Mouse (Mus musculus): ENCODE measurements around the gene Chil6. TPM values are rescaled to one million over a fixed set of nuclear protein-coding genes. Genes with fewer than 3 reads are reported as not detected.
A peak's percentile ranks its signal among the peaks of the same experiment; 100 is the strongest.

Gene Chil6
- 0.40 and 1.1 TPM in 2 replicates for polyA plus RNA-seq (2015; fragmentation: Nextera tagmentation; extraction: Ambion mirVana)

GRCm38 (mm10) chr3:106406082-106406481 is at the start of gene Chil6:
Chil6 (minus strand) TSS chr3:106406182.
- ATAC-seq: no peak
- no peak within 1 kb of the TSS for H3K9ac ChIP-seq (ENCODE audit: low read depth, low read length)
- no peaks in the 10 kb centered on the region for H3K4me1 ChIP-seq (ENCODE audit: control insufficient read depth, insufficient read depth, low read length)

GRCm38 (mm10) chr3:106452616-106453015 is 46.6 kb upstream of the Chil6 start:
- H3K9me3 ChIP-seq (ENCODE audit: control insufficient read depth, low read length): no peaks in the 10 kb centered on the region
- H3K4me3 ChIP-seq (ENCODE audit: low read length): no peak overlapping the region
- H3K9ac ChIP-seq (ENCODE audit: low read depth, low read length): no peak overlapping the region
- WGBS: 71% methylated on average over 4 of the region's 4 CpGs
- no peaks in the 10 kb centered on the region for H3K27me3 ChIP-seq (replicated peaks; ENCODE audit: control insufficient read depth, insufficient read depth, low read length)
- ATAC-seq: no peak
- H3K4me1 ChIP-seq (ENCODE audit: control insufficient read depth, insufficient read depth, low read length): no peaks in the 10 kb centered on the region
- H3K36me3 ChIP-seq (ENCODE audit: control insufficient read depth, insufficient read depth, low read length): no peaks in the 10 kb centered on the region
- H3K27ac ChIP-seq (ENCODE audit: low read length): no peak overlapping the region
- no peak overlapping the region for H3K4me2 ChIP-seq (ENCODE audit: low read depth, low read length)

More at GRCm38 (mm10) chr3:106406082-106406481, at the start of gene Chil6:
- no peaks in the 10 kb centered on the region for H3K27me3 ChIP-seq (replicated peaks; ENCODE audit: control insufficient read depth, insufficient read depth, low read length)
- no peaks in the 10 kb centered on the region for H3K9me3 ChIP-seq (ENCODE audit: control insufficient read depth, low read length)
- no peak within 1 kb of the TSS for H3K4me3 ChIP-seq (ENCODE audit: low read length)
- H3K27ac ChIP-seq (ENCODE audit: low read length): no peak within 1 kb of the TSS
- H3K4me2 ChIP-seq (ENCODE audit: low read depth, low read length): no peak within 1 kb of the TSS
- H3K36me3 ChIP-seq (ENCODE audit: control insufficient read depth, insufficient read depth, low read length): no peaks in the 10 kb centered on the region

GRCm38 (mm10) chr3:106449567-106449966 is 43.6 kb upstream of the Chil6 start:
- H3K4me3 ChIP-seq (ENCODE audit: low read length): no peak overlapping the region
- H3K36me3 ChIP-seq (ENCODE audit: control insufficient read depth, insufficient read depth, low read length): no peaks in the 10 kb centered on the region
- H3K4me2 ChIP-seq (ENCODE audit: low read depth, low read length): no peak overlapping the region
- 64% methylated on average over 4 of the region's 4 CpGs for WGBS
- H3K9ac ChIP-seq (ENCODE audit: low read depth, low read length): no peak overlapping the region
- no peak overlapping the region for H3K27ac ChIP-seq (ENCODE audit: low read length)
- H3K9me3 ChIP-seq (ENCODE audit: control insufficient read depth, low read length): no peaks in the 10 kb centered on the region
- H3K4me1 ChIP-seq (ENCODE audit: control insufficient read depth, insufficient read depth, low read length): no peaks in the 10 kb centered on the region
- no peaks in the 10 kb centered on the region for H3K27me3 ChIP-seq (replicated peaks; ENCODE audit: control insufficient read depth, insufficient read depth, low read length)
- no peak for ATAC-seq

- Histone ChIP-seq H3K27me3 (replicated peaks; ENCODE audit: control insufficient read depth, insufficient read depth, low read length) (no peaks in the 10 kb centered on the region), H3K4me3 (ENCODE audit: low read length) (no peak overlapping the region), H3K9ac (ENCODE audit: low read depth, low read length) (no peak overlapping the region), H3K36me3 (ENCODE audit: control insufficient read depth, insufficient read depth, low read length) (no peaks in the 10 kb centered on the region), H3K4me1 (ENCODE audit: control insufficient read depth, insufficient read depth, low read length) (no peaks in the 10 kb centered on the region), H3K4me2 (ENCODE audit: low read depth, low read length) (no peak overlapping the region), H3K27ac (ENCODE audit: low read length) (no peak overlapping the region), H3K9me3 (ENCODE audit: control insufficient read depth, low read length) (no peaks in the 10 kb centered on the region)
- no peak for ATAC-seq
Measured at GRCm38 (mm10) chr3:106448995-106449394, 43.0 kb upstream of the Chil6 start.

- Histone ChIP-seq H3K4me2 (ENCODE audit: low read depth, low read length) (no peak overlapping the region), H3K4me3 (ENCODE audit: low read length) (no peak overlapping the region), H3K27ac (ENCODE audit: low read length) (no peak overlapping the region), H3K9me3 (ENCODE audit: control insufficient read depth, low read length) (no peaks in the 10 kb centered on the region), H3K4me1 (ENCODE audit: control insufficient read depth, insufficient read depth, low read length) (no peaks in the 10 kb centered on the region), H3K9ac (ENCODE audit: low read depth, low read length) (no peak overlapping the region), H3K36me3 (ENCODE audit: control insufficient read depth, insufficient read depth, low read length) (no peaks in the 10 kb centered on the region), H3K27me3 (replicated peaks; ENCODE audit: control insufficient read depth, insufficient read depth, low read length) (no peaks in the 10 kb centered on the region)
- 0 out of 2 replicates have a peak, but pooled peaks have one; percentile 52 for ATAC-seq
Measured at GRCm38 (mm10) chr3:106448571-106448970, 42.6 kb upstream of the Chil6 start.

Other genes with a start within 250 kb of the Chil6 start
- gene Chil3, start 238.6 kb downstream of the Chil6 start, polyA plus RNA-seq (2015; fragmentation: Nextera tagmentation; extraction: Ambion mirVana): 0.35 and 0.55 TPM in 2 replicates
- gene Chil4, start 186.7 kb downstream of the Chil6 start, polyA plus RNA-seq (2015; fragmentation: Nextera tagmentation; extraction: Ambion mirVana): not detected in 2 replicates
- gene Dennd2d, start 76.2 kb upstream of the Chil6 start, polyA plus RNA-seq (2015; fragmentation: Nextera tagmentation; extraction: Ambion mirVana): 30.4 and 30.5 TPM in 2 replicates
- 121 and 133 TPM in 2 replicates for gene Dram2, start 141.6 kb upstream of the Chil6 start, polyA plus RNA-seq (2015; fragmentation: Nextera tagmentation; extraction: Ambion mirVana)
- gene Cept1, start 141.6 kb upstream of the Chil6 start, polyA plus RNA-seq (2015; fragmentation: Nextera tagmentation; extraction: Ambion mirVana): 65.7 and 67.1 TPM in 2 replicates

All from intestine, embryonic 16.5 days (tissue).